Mouse (Mus musculus) cortical plate, adult 2 months (tissue): ENCODE measurements at regions not wholly inside any gene's neighbourhood (a gene's known extent, or its start where the extent isn't known, plus 50 kb on each side); places are given as distances from the start of the nearest gene placed in this dataset.

ENCODE experiments used
- CTCF ChIP-seq: fragments of 200-500 bp; IDR thresholded peaks from 2 replicates; pipeline ENCODE4 v1.5.1; 2011; ENCODE audit warnings: mild to moderate bottlenecking, control low read depth, low read length; ENCODE audit not compliant: insufficient read depth; ENCODE audit errors: extremely low read depth
- POLR2A ChIP-seq: fragments of 200-500 bp; IDR thresholded peaks from 2 replicates; pipeline ENCODE4 v1.6.1; 2011; ENCODE audit warnings: mild to moderate bottlenecking, low read length, control low read depth; ENCODE audit not compliant: insufficient read depth; ENCODE audit errors: extremely low read depth

DNA sequence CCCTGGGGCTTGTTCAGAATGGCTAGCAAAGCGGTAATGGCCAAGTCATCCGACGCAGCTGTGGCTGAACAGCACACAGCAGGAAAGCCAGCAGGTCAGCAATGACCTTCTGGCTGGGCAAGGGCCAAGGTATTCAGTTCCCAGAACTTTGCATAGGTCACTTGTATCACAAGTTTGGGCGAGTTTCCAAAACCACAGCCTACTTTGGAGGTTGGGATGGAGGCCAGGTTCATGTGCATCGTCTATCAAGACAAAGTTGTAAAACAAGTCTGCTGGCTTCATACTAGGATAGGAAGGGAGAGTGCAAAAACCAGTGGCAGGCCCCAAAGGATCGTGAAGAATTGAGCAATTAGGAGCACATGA is 639.8 kb upstream of the Vstm2b start:
- TF ChIP-seq CTCF = no peak
- TF ChIP-seq POLR2A = no peak
